Mouse (Mus musculus): ENCODE results near the gene Best1. TPM values are rescaled to one million over a fixed set of nuclear protein-coding genes. Genes with fewer than 3 reads are reported as not detected.
A peak's percentile ranks its signal among the peaks of the same experiment; 100 is the strongest.

Best1 gene
- polyA plus RNA-seq, 1 experiment from 2014 or later, result 0.94 TPM

- WGBS, result 72% methylated on average over 13 of the region's 13 CpGs
- H3K27me3 ChIP-seq, result 0 out of 2 replicates have a peak, but pooled peaks cover 4% of the 10 kb centered on the region
Observed at GRCm38 (mm10) chr19:9998736-9999486, 2.5 kb downstream of the Best1 start.

GRCm38 (mm10) chr19:9998063-9998416 is 3.4 kb downstream of the Best1 start:
- Histone ChIP-seq H3K9me3 (replicated peaks) (no peaks in the 10 kb centered on the region), H3K4me1 (peaks cover 3% of the 10 kb centered on the region; the same call in 1 of the 2 replicates), H3K36me3 (no peaks in the 10 kb centered on the region), H3K9ac (no peak overlapping the region), H3K4me2 (replicated peaks) (no peak overlapping the region), H3K27ac (no peak overlapping the region), H3K27me3 (0 out of 2 replicates have a peak, but pooled peaks cover 4% of the 10 kb centered on the region), H3K4me3 (no peak overlapping the region)
- ATAC-seq (ENCODE audit: low FRiP score), result no peak
- WGBS, result 70% methylated on average over 2 of the region's 2 CpGs

More at GRCm38 (mm10) chr19:9998736-9999486, 2.5 kb downstream of the Best1 start:
- no peak for ATAC-seq (ENCODE audit: low FRiP score)
- H3K4me1 ChIP-seq, result no peaks in the 10 kb centered on the region
- no peak overlapping the region for H3K27ac ChIP-seq
- H3K4me3 ChIP-seq, result no peak overlapping the region
- no peaks in the 10 kb centered on the region for H3K36me3 ChIP-seq
- H3K9ac ChIP-seq, result no peak overlapping the region
- no peak overlapping the region for H3K4me2 ChIP-seq (replicated peaks)
- H3K9me3 ChIP-seq (replicated peaks), result no peaks in the 10 kb centered on the region

GRCm38 (mm10) chr19:9997204-9998062 is 4.0 kb downstream of the Best1 start:
- H3K4me1 ChIP-seq, result peaks cover 6% of the 10 kb centered on the region
- peaks cover 4% of the 10 kb centered on the region; the same call in 1 of the 2 replicates for H3K27me3 ChIP-seq
- WGBS, result 76% methylated on average over 12 of the region's 12 CpGs
- ATAC-seq (ENCODE audit: low FRiP score), result no peak
- H3K27ac ChIP-seq, result no peak overlapping the region
- H3K4me2 ChIP-seq (replicated peaks), result no peak overlapping the region
- no peaks in the 10 kb centered on the region for H3K9me3 ChIP-seq (replicated peaks)
- H3K36me3 ChIP-seq, result no peaks in the 10 kb centered on the region
- no peak overlapping the region for H3K9ac ChIP-seq
- no peak overlapping the region for H3K4me3 ChIP-seq

GRCm38 (mm10) chr19:9993036-9993656 is 8.3 kb downstream of the Best1 start:
- H3K27ac ChIP-seq, result no peak overlapping the region
- 8% methylated on average over 17 of the region's 17 CpGs for WGBS

GRCm38 (mm10) chr19:9992011-9992958 is 9.1 kb downstream of the Best1 start:
- Histone ChIP-seq H3K27me3 (no peaks in the 10 kb centered on the region; the same call in 1 of the 2 replicates), H3K9me3 (replicated peaks) (no peaks in the 10 kb centered on the region), H3K4me3 (peak overlapping the region; percentile 24), H3K4me1 (peaks cover 6% of the 10 kb centered on the region), H3K36me3 (no peaks in the 10 kb centered on the region), H3K27ac (no peak overlapping the region), H3K4me2 (replicated peaks) (peak overlapping the region; percentile 50), H3K9ac (peak overlapping the region; percentile 2; the same call in 1 of the 2 replicates)
- 43% methylated on average over 26 of the region's 26 CpGs for WGBS
- peak; percentile 56 for ATAC-seq (ENCODE audit: low FRiP score)

More at GRCm38 (mm10) chr19:9993036-9993656, 8.3 kb downstream of the Best1 start:
- peak overlapping the region; percentile 50 for H3K4me2 ChIP-seq (replicated peaks)
- no peaks in the 10 kb centered on the region for H3K36me3 ChIP-seq
- H3K4me3 ChIP-seq, result peak overlapping the region; percentile 24
- H3K27me3 ChIP-seq, result peaks cover 4% of the 10 kb centered on the region; the same call in 1 of the 2 replicates
- peak overlapping the region; percentile 2 for H3K9ac ChIP-seq
- peak; percentile 90 for ATAC-seq (ENCODE audit: low FRiP score)
- H3K9me3 ChIP-seq (replicated peaks), result no peaks in the 10 kb centered on the region
- H3K4me1 ChIP-seq, result peaks cover 6% of the 10 kb centered on the region

GRCm38 (mm10) chr19:9991304-9991703 is 10.1 kb downstream of the Best1 start:
- H3K27ac ChIP-seq, result no peak overlapping the region
- no peak overlapping the region for H3K4me3 ChIP-seq
- peaks cover 6% of the 10 kb centered on the region for H3K4me1 ChIP-seq
- no peaks in the 10 kb centered on the region for H3K36me3 ChIP-seq
- no peaks in the 10 kb centered on the region; the same call in 1 of the 2 replicates for H3K27me3 ChIP-seq
- no peak overlapping the region for H3K9ac ChIP-seq
- no peaks in the 10 kb centered on the region for H3K9me3 ChIP-seq (replicated peaks)
- 23% methylated on average over 5 of the region's 5 CpGs for WGBS
- 0 out of 2 replicates have a peak, but pooled peaks have one; percentile 10 for ATAC-seq (ENCODE audit: low FRiP score)
- no peak overlapping the region for H3K4me2 ChIP-seq (replicated peaks)

- Histone ChIP-seq H3K4me2 (replicated peaks) (no peak overlapping the region), H3K27me3 (no peaks in the 10 kb centered on the region; the same call in 1 of the 2 replicates), H3K36me3 (peaks cover 14% of the 10 kb centered on the region), H3K27ac (no peak overlapping the region), H3K9ac (no peak overlapping the region), H3K4me1 (peaks cover 6% of the 10 kb centered on the region), H3K4me3 (no peak overlapping the region), H3K9me3 (replicated peaks) (no peaks in the 10 kb centered on the region)
- ATAC-seq (ENCODE audit: low FRiP score), result no peak
Observed at GRCm38 (mm10) chr19:9989884-9990256, 11.6 kb downstream of the Best1 start.

GRCm38 (mm10) chr19:9989171-9989883 is 12.1 kb downstream of the Best1 start:
- Histone ChIP-seq H3K9ac (no peak overlapping the region), H3K27ac (no peak overlapping the region), H3K4me3 (no peak overlapping the region), H3K27me3 (no peaks in the 10 kb centered on the region; the same call in 1 of the 2 replicates), H3K9me3 (replicated peaks) (no peaks in the 10 kb centered on the region), H3K4me2 (replicated peaks) (no peak overlapping the region), H3K4me1 (peaks cover 6% of the 10 kb centered on the region), H3K36me3 (peaks cover 20% of the 10 kb centered on the region)
- ATAC-seq (ENCODE audit: low FRiP score), result no peak
- 72% methylated on average over 17 of the region's 17 CpGs for WGBS

- H3K27ac ChIP-seq, result no peak overlapping the region
- H3K9me3 ChIP-seq (replicated peaks), result no peaks in the 10 kb centered on the region
- H3K27me3 ChIP-seq, result no peaks in the 10 kb centered on the region; the same call in 1 of the 2 replicates
- no peak overlapping the region for H3K9ac ChIP-seq
- H3K4me1 ChIP-seq, result peaks cover 10% of the 10 kb centered on the region
- peaks cover 24% of the 10 kb centered on the region for H3K36me3 ChIP-seq
- ATAC-seq (ENCODE audit: low FRiP score), result no peak
- no peak overlapping the region for H3K4me3 ChIP-seq
- H3K4me2 ChIP-seq (replicated peaks), result no peak overlapping the region
Observed at GRCm38 (mm10) chr19:9987593-9987992, 13.8 kb downstream of the Best1 start.

GRCm38 (mm10) chr19:9987192-9987591 is 14.2 kb downstream of the Best1 start:
- 58% methylated on average over 6 of the region's 6 CpGs for WGBS
- H3K4me3 ChIP-seq, result no peak overlapping the region
- no peaks in the 10 kb centered on the region for H3K9me3 ChIP-seq (replicated peaks)
- H3K4me1 ChIP-seq, result peaks cover 10% of the 10 kb centered on the region
- H3K36me3 ChIP-seq, result peaks cover 24% of the 10 kb centered on the region
- no peak overlapping the region for H3K9ac ChIP-seq
- H3K27me3 ChIP-seq, result no peaks in the 10 kb centered on the region
- no peak overlapping the region for H3K27ac ChIP-seq
- no peak overlapping the region for H3K4me2 ChIP-seq (replicated peaks)
- no peak for ATAC-seq (ENCODE audit: low FRiP score)
